Mouse (Mus musculus) embryo, embryonic 11 days (tissue): ENCODE results near the gene Emc9.

Source experiments
- DNase-seq: peaks from one replicate; pipeline ENCODE4 v3.0.0-alpha.2; 2015

Gene Emc9

GRCm38 (mm10) chr14:55590748-55591330 lies 5.7 kb upstream of the Emc9 start, which contains the start of gene Psme2:
Gene Psme2 (minus strand): TSS chr14:55591113.
- DNase-seq: peak; percentile 97

GRCm38 (mm10) chr14:55589771-55590448 lies 4.8 kb upstream of the Emc9 start:
- no peak for DNase-seq

GRCm38 (mm10) chr14:55589271-55589670 lies 4.2 kb upstream of the Emc9 start:
- no peak for DNase-seq

- no peak for DNase-seq
Observed at GRCm38 (mm10) chr14:55586149-55586548, 1.0 kb upstream of the Emc9 start.

GRCm38 (mm10) chr14:55585566-55585960 lies 461 bp upstream of the Emc9 start:
- no peak for DNase-seq

GRCm38 (mm10) chr14:55584303-55584701 lies 800 bp downstream of the Emc9 start:
- DNase-seq: no peak

- DNase-seq: no peak
Observed at GRCm38 (mm10) chr14:55581981-55582681, 3.0 kb downstream of the Emc9 start.

GRCm38 (mm10) chr14:55580731-55581130 lies 4.4 kb downstream of the Emc9 start:
- DNase-seq: no peak

- DNase-seq: no peak
Observed at GRCm38 (mm10) chr14:55579511-55580496, 5.3 kb downstream of the Emc9 start.

GRCm38 (mm10) chr14:55578668-55579269 lies 6.3 kb downstream of the Emc9 start:
- no peak for DNase-seq

GRCm38 (mm10) chr14:55577871-55578667 lies 7.0 kb downstream of the Emc9 start, which contains the start of gene Psme1:
Gene Psme1 (plus strand): TSS chr14:55578123.
- peak; percentile 91 for DNase-seq

GRCm38 (mm10) chr14:55576376-55576775 lies 8.7 kb downstream of the Emc9 start:
- DNase-seq: no peak

GRCm38 (mm10) chr14:55575711-55576110 lies 9.4 kb downstream of the Emc9 start:
- no peak for DNase-seq

GRCm38 (mm10) chr14:55575302-55575701 lies 9.8 kb downstream of the Emc9 start, which contains the start of gene Fitm1:
Gene Fitm1 (plus strand): TSS chr14:55575617.
- DNase-seq: no peak

GRCm38 (mm10) chr14:55571760-55572159 lies 13.3 kb downstream of the Emc9 start:
- no peak for DNase-seq

GRCm38 (mm10) chr14:55570588-55570987 lies 14.5 kb downstream of the Emc9 start:
- DNase-seq: no peak

GRCm38 (mm10) chr14:55567496-55567895 lies 17.6 kb downstream of the Emc9 start:
- no peak for DNase-seq

- no peak for DNase-seq
Observed at GRCm38 (mm10) chr14:55565748-55566147, 19.4 kb downstream of the Emc9 start.

- DNase-seq: no peak
Observed at GRCm38 (mm10) chr14:55563249-55563648, 21.9 kb downstream of the Emc9 start.

- no peak for DNase-seq
Observed at GRCm38 (mm10) chr14:55561860-55562259, 23.2 kb downstream of the Emc9 start.
